Mouse (Mus musculus) retina, embryonic 14.5 days (tissue): Measurements from ENCODE around the gene Xlr3a.
"Not testable (repeated sequence)": the region's sequence is repeated elsewhere in the genome, so short reads cannot be mapped to it uniquely, and the experiment has no call there.

Source experiments
- DNase-seq: peaks from one replicate; pipeline ENCODE4 v3.0.0-alpha.2; 2015; ENCODE audit warnings: low spot score

Gene Xlr3a

GRCm38 (mm10) chrX:73096941-73097508, at the start of gene Xlr3a:
Gene Xlr3a (minus strand): TSS chrX:73097095.
- DNase-seq = not testable (repeated sequence)

GRCm38 (mm10) chrX:73143218-73143618, 46.3 kb upstream of the Xlr3a start:
- DNase-seq = not testable (repeated sequence)

- DNase-seq = not testable (repeated sequence)
Observed at GRCm38 (mm10) chrX:73122859-73123829, 26.2 kb upstream of the Xlr3a start.

- not testable (repeated sequence) for DNase-seq
Observed at GRCm38 (mm10) chrX:73116747-73117146, 19.9 kb upstream of the Xlr3a start, which contains the start of gene Gm14685. Gene Gm14685 (plus strand): TSS chrX:73117047.

GRCm38 (mm10) chrX:73082267-73083055, 14.4 kb downstream of the Xlr3a start, which contains the start of gene Xlr4a:
Gene Xlr4a (minus strand): TSS chrX:73082478.
- DNase-seq = not testable (repeated sequence)

- DNase-seq = not testable (repeated sequence)
Observed at GRCm38 (mm10) chrX:73066765-73067312, 30.1 kb downstream of the Xlr3a start.

GRCm38 (mm10) chrX:73064415-73064793, 32.5 kb downstream of the Xlr3a start, which contains the start of gene Pnma3:
Gene Pnma3 (plus strand): TSS chrX:73064787.
- no peak for DNase-seq

GRCm38 (mm10) chrX:73063512-73064414, 33.1 kb downstream of the Xlr3a start:
- DNase-seq = peak; percentile 45

GRCm38 (mm10) chrX:73062323-73062722, 34.6 kb downstream of the Xlr3a start:
- no peak for DNase-seq

- DNase-seq = no peak
Observed at GRCm38 (mm10) chrX:73061528-73061927, 35.4 kb downstream of the Xlr3a start.

GRCm38 (mm10) chrX:73053860-73054563, 42.9 kb downstream of the Xlr3a start:
- peak; percentile 96 for DNase-seq

- no peak for DNase-seq
Observed at GRCm38 (mm10) chrX:73039666-73040065, 57.2 kb downstream of the Xlr3a start.

- DNase-seq = no peak
Observed at GRCm38 (mm10) chrX:73038831-73039230, 58.1 kb downstream of the Xlr3a start.

GRCm38 (mm10) chrX:73037003-73037402, 59.9 kb downstream of the Xlr3a start, which contains the start of gene Pnma5:
Gene Pnma5 (minus strand): TSS chrX:73037103.
- DNase-seq = no peak
